Mouse (Mus musculus) kidney, postnatal 0 days (tissue): ENCODE results near the gene Tmem80. TPM values are rescaled to one million over a fixed set of nuclear protein-coding genes. Genes with fewer than 3 reads are reported as not detected.

ENCODE experiments used
- ATAC-seq: fragments of 200-750 bp; cut with Nextera tagmentation; replicated peaks from 2 replicates; pipeline ENCODE4 v1.8.0; 2017; ENCODE audit warnings: low read depth, moderate number of reproducible peaks, moderate TSS enrichment, moderate library complexity; ENCODE audit not compliant: low FRiP score
- DNase-seq: peaks from one replicate; pipeline ENCODE4 v3.0.0-alpha.2; 2016; ENCODE audit warnings: low spot score
- H3K27ac ChIP-seq: fragments of 300-500 bp; sonication (generic); 2 replicates; pipeline ENCODE4 v1.5.1; 2014; ENCODE audit warnings: mild to moderate bottlenecking
- H3K27me3 ChIP-seq: fragments of 300-500 bp; sonication (generic); 2 replicates; pipeline ENCODE4 v1.6.1; 2014; ENCODE audit warnings: low read length, mixed read lengths; ENCODE audit not compliant: insufficient read depth
- H3K36me3 ChIP-seq: fragments of 300-500 bp; sonication (generic); 2 replicates; pipeline ENCODE4 v1.6.1; 2014; ENCODE audit warnings: low read length, mixed read lengths; ENCODE audit not compliant: insufficient read depth
- H3K4me1 ChIP-seq: fragments of 300-500 bp; sonication (generic); replicated peaks from 2 replicates; pipeline ENCODE4 v1.6.1; 2014; ENCODE audit warnings: antibody characterized with exemption, low read length, mixed read lengths; ENCODE audit not compliant: insufficient read depth
- H3K4me2 ChIP-seq: fragments of 300-500 bp; sonication (generic); 2 replicates; pipeline ENCODE4 v1.6.1; 2014; ENCODE audit warnings: mild to moderate bottlenecking, low read length, moderate library complexity, mixed read lengths
- H3K4me3 ChIP-seq: fragments of 300-500 bp; sonication (generic); replicated peaks from 2 replicates; pipeline ENCODE4 v1.5.1; 2014; ENCODE audit warnings: low read depth, low read length
- H3K9ac ChIP-seq: fragments of 300-500 bp; sonication (generic); 2 replicates; pipeline ENCODE4 v1.6.1; 2014; ENCODE audit warnings: low read depth, low read length
- H3K9me3 ChIP-seq: fragments of 300-500 bp; sonication (generic); replicated peaks from 2 replicates; pipeline ENCODE4 v1.6.1; 2016; ENCODE audit warnings: low read length, inconsistent platforms, mixed read lengths
- CTCF ChIP-seq: IDR thresholded peaks from 2 replicates; pipeline ENCODE4 v1.5.1; 2016; ENCODE audit warnings: antibody characterized with exemption, low read depth, mild to moderate bottlenecking, moderate library complexity
- WGBS: fragments of 180-500 bp; shearing (Covaris S2); extraction: QIAGEN DNeasy Blood & Tissue Kit; methylation state at CpG from one replicate; pipeline ENCODE4 v1.1.7; 2014; 5-methylcytosine and 5-hydroxymethylcytosine counted together
- polyA plus RNA-seq: library from polyadenylated mRNA; unstranded; fragments of >200 nt; fragmentation: Nextera tagmentation; extraction: Ambion mirVana; gene quantifications from 2 replicates; pipeline ENCODE4 v1.2.1, GENCODE M21; 2015

Tmem80 gene
- 40.5 and 45.3 TPM in 2 replicates for polyA plus RNA-seq

DNA sequence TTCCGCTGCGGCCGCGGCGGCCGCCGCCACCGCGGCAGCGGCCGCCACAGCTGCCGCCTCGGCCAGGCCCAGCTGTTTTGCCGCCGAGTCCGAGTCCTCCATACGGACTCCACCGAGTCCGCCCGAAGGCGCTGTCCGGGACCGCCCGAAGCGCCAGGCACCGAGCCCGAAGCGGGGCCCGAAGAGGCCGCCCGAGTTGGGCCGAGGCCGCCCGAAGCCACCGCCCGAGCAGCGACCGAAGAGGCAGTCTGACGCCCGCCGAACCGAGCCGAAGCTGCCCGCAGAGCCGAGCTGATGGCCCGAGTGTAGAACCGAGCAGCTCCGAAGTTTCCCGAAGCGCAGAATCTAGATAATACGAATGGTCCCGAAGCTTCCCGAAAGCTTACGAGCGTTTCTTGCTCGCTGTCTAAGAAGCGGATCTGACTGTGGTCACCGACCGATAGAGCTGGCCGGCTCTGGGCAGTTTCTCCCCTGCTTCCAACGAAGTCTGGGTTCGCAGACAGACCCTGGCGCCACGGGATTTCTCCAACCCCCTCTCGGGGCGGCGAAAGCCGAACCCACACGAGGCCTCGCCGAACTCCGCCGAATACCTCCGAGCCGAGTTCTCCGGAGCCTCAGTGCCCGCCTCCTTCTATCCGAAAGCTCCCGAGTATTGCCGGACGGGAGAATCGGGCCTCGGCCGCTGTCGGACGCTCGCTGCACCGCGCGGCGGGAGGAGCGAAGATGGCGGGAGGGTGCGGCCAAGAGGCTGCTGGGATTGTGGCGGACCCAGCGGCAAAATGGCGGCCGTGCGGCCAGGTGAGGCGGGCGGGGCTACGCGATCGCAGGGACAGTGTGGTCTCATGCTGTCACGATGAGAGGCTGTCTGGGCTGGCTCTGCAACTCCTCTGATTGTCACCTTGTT is at the start of gene Tmem80, which contains the start of gene Deaf1:
TSS of gene Tmem80 (plus strand) at position 271 of the 904 bp plus-strand sequence.
TSS of gene Deaf1 (minus strand) at position 222 of the 904 bp plus-strand sequence.
- Histone ChIP-seq H3K27ac (peak within 1 kb of the TSS; percentile 99), H3K4me1 (peaks cover 20% of the 10 kb centered on the region), H3K4me2 (peak within 1 kb of the TSS; percentile 92), H3K27me3 (no peaks in the 10 kb centered on the region), H3K9ac (peak within 1 kb of the TSS; percentile 90), H3K36me3 (peaks cover 7% of the 10 kb centered on the region), H3K9me3 (no peaks in the 10 kb centered on the region), H3K4me3 (peak within 1 kb of the TSS; percentile 53)
- WGBS: under 1% methylated on average over 104 of the region's 105 CpGs
- DNase-seq (peak; percentile 100), ATAC-seq (peak; percentile 93)
- no peak for TF ChIP-seq CTCF

GRCm38 (mm10) chr7:141278766-141279590 is 48.6 kb upstream of the Tmem80 start, which contains the start of gene Sct:
TSS of gene Sct (minus strand) at chr7:141279133.
- Histone ChIP-seq H3K4me2 (peak within 1 kb of the TSS; percentile 88), H3K4me3 (peak within 1 kb of the TSS; percentile 39), H3K27me3 (no peaks in the 10 kb centered on the region), H3K27ac (no peak within 1 kb of the TSS), H3K4me1 (peaks cover 15% of the 10 kb centered on the region), H3K9me3 (no peaks in the 10 kb centered on the region), H3K36me3 (no peaks in the 10 kb centered on the region), H3K9ac (peak within 1 kb of the TSS; percentile 46; the same call in 1 of the 2 replicates)
- TF ChIP-seq CTCF: peak; percentile 66
- peak; percentile 71 for DNase-seq
- ATAC-seq: peak; percentile 60
- WGBS: 2% methylated on average over 46 of the region's 46 CpGs

DNA sequence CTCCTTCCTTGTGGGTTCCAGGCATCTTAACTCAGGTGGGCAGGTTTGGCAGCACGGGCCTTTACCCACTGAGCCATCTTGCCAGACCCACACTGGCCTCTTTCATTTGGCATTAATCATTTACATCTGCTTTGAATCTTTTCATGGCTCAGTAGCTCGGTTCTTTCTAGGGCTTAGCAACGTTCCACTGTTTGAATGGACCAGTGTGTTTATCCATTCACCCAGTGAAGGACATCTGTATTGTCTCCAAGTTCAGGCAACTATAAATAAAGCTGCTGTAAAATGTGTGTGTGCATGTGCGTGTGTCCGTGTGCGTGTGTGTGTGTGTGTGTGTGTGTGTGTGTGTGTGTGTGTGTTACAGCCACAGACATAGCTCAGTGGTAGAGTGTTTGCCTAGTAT is 46.1 kb upstream of the Tmem80 start:
- 45% methylated on average over 6 of the region's 6 CpGs for WGBS
- Histone ChIP-seq H3K36me3 (no peaks in the 10 kb centered on the region), H3K27me3 (no peaks in the 10 kb centered on the region)

DNA sequence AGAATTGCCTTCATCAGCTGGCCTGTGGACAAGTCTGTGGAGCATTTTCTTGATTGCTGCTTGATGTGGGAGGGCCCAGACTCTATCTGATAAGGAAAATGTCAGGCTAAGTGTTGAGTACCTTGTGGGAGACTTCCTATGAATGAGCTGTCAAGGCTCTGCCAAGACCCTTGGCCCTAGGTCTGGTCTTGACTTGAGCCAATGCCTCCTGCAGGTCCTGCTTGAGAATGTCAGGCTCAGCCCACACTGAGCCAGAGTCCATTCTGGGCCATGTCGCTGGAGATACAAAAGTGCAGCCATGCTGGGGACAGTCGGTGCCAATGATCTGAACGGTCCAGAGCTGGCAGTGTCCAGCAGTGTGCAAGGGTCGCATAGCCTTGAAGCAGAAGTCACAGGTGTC is 44.8 kb upstream of the Tmem80 start:
- Histone ChIP-seq H3K4me2 (no peak overlapping the region), H3K9ac (no peak overlapping the region), H3K36me3 (no peaks in the 10 kb centered on the region), H3K4me3 (no peak overlapping the region), H3K9me3 (no peaks in the 10 kb centered on the region), H3K27ac (no peak overlapping the region), H3K4me1 (peaks cover under 1% of the 10 kb centered on the region; the same call in 1 of the 2 replicates), H3K27me3 (no peaks in the 10 kb centered on the region)
- DNase-seq: no peak
- ATAC-seq: no peak
- WGBS: 90% methylated on average over 4 of the region's 4 CpGs
- TF ChIP-seq CTCF: no peak

More for the DNA sequence above, 46.1 kb upstream of the Tmem80 start:
- no peaks in the 10 kb centered on the region for H3K9me3 ChIP-seq
- DNase-seq (peak; percentile 49), ATAC-seq (peak; percentile 64)
- no peak overlapping the region for H3K4me2 ChIP-seq
- H3K9ac ChIP-seq: no peak overlapping the region
- TF ChIP-seq CTCF: no peak
- H3K4me1 ChIP-seq: peaks cover 12% of the 10 kb centered on the region
- H3K27ac ChIP-seq: peak overlapping the region; percentile 37; the same call in 1 of the 2 replicates
- no peak overlapping the region for H3K4me3 ChIP-seq

GRCm38 (mm10) chr7:141288042-141288441 is 39.5 kb upstream of the Tmem80 start:
- peaks cover 5% of the 10 kb centered on the region; the same call in 1 of the 2 replicates for H3K27me3 ChIP-seq
- no peak overlapping the region for H3K9ac ChIP-seq
- H3K9me3 ChIP-seq: no peaks in the 10 kb centered on the region
- H3K36me3 ChIP-seq: no peaks in the 10 kb centered on the region
- ATAC-seq: no peak
- H3K4me1 ChIP-seq: peaks cover 2% of the 10 kb centered on the region; the same call in 1 of the 2 replicates
- 88% methylated on average over 3 of the region's 3 CpGs for WGBS
- H3K4me2 ChIP-seq: no peak overlapping the region
- no peak overlapping the region for H3K4me3 ChIP-seq
- H3K27ac ChIP-seq: no peak overlapping the region
- no peak for TF ChIP-seq CTCF
- no peak for DNase-seq
